Mouse (Mus musculus): ENCODE results near the gene Pxylp1. TPM values are rescaled to one million over a fixed set of nuclear protein-coding genes. Genes with fewer than 3 reads are reported as not detected.

Gene Pxylp1
- polyA plus RNA-seq, 1 experiment from 2014 or later, result 1.9 TPM

DNA sequence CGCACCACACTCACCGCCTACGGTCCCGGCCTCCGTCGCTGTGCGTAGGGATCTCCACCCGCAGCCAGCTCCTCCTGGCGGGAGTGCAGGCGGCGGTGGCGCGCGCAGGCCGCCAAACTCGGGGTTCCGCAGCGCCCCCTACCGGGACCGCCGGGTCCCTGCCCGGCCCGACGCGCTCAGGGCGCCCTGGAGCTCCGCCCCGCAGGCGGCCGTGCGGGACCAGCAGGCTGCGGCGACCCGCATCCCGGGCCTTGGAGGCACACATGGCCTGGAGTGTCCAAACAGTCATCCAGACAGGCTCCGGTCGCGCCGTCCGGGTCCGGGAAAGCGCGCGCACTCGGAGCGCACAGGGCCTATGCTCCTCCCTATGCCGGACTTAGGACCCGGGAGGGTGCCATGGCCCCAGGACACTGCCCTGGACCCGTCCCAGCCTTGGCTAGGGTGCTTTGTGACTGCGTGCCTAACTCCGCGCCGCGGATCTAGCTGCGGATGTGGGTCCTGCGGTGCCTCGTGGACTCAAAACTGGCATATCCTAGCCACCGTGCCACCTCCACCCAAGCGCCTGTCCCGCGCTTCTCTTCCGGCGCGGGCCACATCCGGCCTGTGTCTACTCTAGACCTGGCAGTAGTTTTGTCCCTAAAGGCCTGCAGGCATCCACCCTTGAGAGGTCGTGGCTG, 3.0 kb downstream of the Pxylp1 start:
- peak overlapping the region; percentile 72 for H3K4me2 ChIP-seq
- peaks cover 15% of the 10 kb centered on the region for H3K4me1 ChIP-seq (replicated peaks)
- H3K27ac ChIP-seq, result no peak overlapping the region
- 1% methylated on average over 66 of the region's 66 CpGs for WGBS (ENCODE audit: insufficient replicate concordance)
- H3K9me3 ChIP-seq (replicated peaks), result no peaks in the 10 kb centered on the region
- H3K36me3 ChIP-seq, result no peaks in the 10 kb centered on the region
- H3K9ac ChIP-seq, result peak overlapping the region; percentile 49
- H3K4me3 ChIP-seq (replicated peaks), result peak overlapping the region; percentile 57
- ATAC-seq (ENCODE audit: low read depth), result peak; percentile 69
- H3K27me3 ChIP-seq, result peaks cover 60% of the 10 kb centered on the region
- peak; percentile 18 for DNase-seq

DNA sequence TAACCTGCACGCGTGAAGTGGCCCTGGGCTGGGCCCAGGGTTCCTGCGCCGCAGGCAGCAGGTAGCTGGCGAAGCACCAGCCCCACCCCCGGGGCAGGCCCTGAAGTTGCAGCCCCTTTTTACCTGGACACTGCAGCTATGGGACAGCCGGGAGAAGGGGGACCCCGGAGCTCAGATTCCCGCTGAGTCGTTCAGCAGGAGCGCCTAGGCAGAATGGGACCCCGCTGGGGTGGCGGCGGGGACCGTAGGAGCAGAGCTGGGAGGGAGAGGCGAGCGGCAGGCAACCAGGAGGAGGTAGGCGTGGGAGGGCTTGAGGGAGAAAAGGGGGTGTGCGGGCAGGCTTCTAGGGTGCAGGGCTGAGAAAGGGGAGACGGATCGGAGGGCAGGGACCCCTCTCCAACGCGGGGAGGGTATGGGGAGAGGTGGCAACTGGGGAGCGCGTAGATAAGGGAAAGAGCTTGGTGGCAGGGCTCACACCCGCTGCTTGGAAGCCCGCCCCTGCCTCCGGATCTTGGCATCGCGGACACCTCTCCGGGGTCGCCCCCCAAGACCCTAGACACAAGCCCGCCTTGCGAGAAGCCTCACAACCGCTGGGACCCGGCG, 3.6 kb downstream of the Pxylp1 start:
- Histone ChIP-seq H3K9me3 (replicated peaks) (no peaks in the 10 kb centered on the region), H3K36me3 (no peaks in the 10 kb centered on the region), H3K4me2 (peak overlapping the region; percentile 72), H3K27me3 (peaks cover 62% of the 10 kb centered on the region), H3K27ac (no peak overlapping the region), H3K9ac (peak overlapping the region; percentile 49), H3K4me3 (replicated peaks) (peak overlapping the region; percentile 57), H3K4me1 (replicated peaks) (peaks cover 15% of the 10 kb centered on the region)
- WGBS (ENCODE audit: insufficient replicate concordance), result under 1% methylated on average over 37 of the region's 37 CpGs
- DNase-seq, result no peak
- ATAC-seq (ENCODE audit: low read depth), result peak; percentile 21

DNA sequence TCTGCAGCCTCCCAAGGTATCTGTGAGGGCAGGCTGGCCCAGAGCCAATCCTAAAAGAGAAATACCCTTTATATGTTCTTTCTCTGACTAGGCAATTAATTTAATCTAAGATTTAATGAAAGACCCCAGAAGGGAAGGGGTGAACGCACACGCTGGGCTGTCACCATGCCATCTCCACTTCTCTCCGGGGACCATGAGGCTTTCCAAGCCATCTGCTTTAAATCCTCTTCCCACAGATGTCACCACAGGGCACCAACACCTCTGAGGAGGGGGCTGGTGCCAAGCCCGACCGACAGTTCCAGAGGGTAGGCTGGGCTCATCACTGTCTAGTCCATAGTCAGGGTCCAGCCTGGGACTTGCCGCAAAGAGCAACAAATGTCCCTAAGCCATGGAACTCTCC, 4.5 kb downstream of the Pxylp1 start:
- Histone ChIP-seq H3K27ac (no peak overlapping the region), H3K36me3 (no peaks in the 10 kb centered on the region), H3K27me3 (peaks cover 63% of the 10 kb centered on the region), H3K9me3 (replicated peaks) (no peaks in the 10 kb centered on the region), H3K4me1 (replicated peaks) (peaks cover 12% of the 10 kb centered on the region), H3K9ac (no peak overlapping the region), H3K4me3 (replicated peaks) (0 out of 2 replicates have a peak overlapping the region, but pooled peaks have one; percentile 57), H3K4me2 (no peak overlapping the region; the same call in 1 of the 2 replicates)
- no peak for ATAC-seq (ENCODE audit: low read depth)
- DNase-seq, result no peak
- 19% methylated on average over 6 of the region's 6 CpGs for WGBS (ENCODE audit: insufficient replicate concordance)

DNA sequence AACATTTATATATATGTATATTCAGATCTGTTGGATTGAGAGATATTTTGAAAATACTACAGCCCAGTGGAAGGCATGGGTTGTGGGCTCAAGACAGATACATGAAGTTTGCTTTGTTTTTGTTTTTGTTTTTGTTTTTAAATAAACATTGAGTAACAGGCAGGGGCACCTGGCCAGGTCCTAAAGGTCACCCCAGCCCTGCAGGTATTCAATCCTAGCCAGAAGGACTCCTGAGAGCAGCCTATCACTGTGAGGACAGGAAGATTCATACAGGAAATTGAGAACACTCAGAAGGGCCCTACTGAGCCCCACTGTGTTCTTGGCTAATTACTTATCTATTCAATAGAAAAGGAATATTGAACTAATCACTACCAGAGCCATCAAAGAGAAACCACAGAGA, 5.0 kb downstream of the Pxylp1 start:
- Histone ChIP-seq H3K27me3 (peaks cover 63% of the 10 kb centered on the region), H3K4me3 (replicated peaks) (no peak overlapping the region), H3K27ac (no peak overlapping the region), H3K4me1 (replicated peaks) (peaks cover 12% of the 10 kb centered on the region), H3K9me3 (replicated peaks) (no peaks in the 10 kb centered on the region), H3K4me2 (no peak overlapping the region), H3K36me3 (no peaks in the 10 kb centered on the region), H3K9ac (no peak overlapping the region)
- DNase-seq (no peak), ATAC-seq (ENCODE audit: low read depth) (no peak)

DNA sequence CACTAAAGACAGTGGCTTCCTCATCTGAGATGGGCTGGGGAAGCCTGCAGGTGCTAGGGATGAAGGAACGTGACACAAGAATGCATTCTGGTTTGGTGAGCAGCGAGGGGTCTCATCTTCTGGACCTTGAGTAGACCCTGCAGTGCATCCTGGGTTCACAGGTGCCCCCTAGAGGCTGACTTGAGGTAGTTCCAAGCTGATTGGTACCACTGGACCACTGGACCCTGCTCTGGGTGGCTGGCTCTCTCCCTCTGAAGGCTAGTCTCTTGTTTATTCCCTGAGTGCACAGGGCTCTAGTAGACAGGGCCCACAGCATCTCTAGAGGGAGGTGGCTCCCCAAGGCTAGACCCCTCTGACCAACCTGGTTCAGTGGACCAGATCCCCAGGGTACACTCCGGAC, 6.7 kb downstream of the Pxylp1 start:
- Histone ChIP-seq H3K9ac (no peak overlapping the region), H3K9me3 (replicated peaks) (no peaks in the 10 kb centered on the region), H3K4me3 (replicated peaks) (no peak overlapping the region), H3K27ac (no peak overlapping the region), H3K27me3 (peaks cover 53% of the 10 kb centered on the region), H3K4me1 (replicated peaks) (peaks cover 12% of the 10 kb centered on the region), H3K36me3 (no peaks in the 10 kb centered on the region), H3K4me2 (no peak overlapping the region)
- no peak for ATAC-seq (ENCODE audit: low read depth)
- no peak for DNase-seq
- WGBS (ENCODE audit: insufficient replicate concordance), result 37% methylated on average over 3 of the region's 3 CpGs

DNA sequence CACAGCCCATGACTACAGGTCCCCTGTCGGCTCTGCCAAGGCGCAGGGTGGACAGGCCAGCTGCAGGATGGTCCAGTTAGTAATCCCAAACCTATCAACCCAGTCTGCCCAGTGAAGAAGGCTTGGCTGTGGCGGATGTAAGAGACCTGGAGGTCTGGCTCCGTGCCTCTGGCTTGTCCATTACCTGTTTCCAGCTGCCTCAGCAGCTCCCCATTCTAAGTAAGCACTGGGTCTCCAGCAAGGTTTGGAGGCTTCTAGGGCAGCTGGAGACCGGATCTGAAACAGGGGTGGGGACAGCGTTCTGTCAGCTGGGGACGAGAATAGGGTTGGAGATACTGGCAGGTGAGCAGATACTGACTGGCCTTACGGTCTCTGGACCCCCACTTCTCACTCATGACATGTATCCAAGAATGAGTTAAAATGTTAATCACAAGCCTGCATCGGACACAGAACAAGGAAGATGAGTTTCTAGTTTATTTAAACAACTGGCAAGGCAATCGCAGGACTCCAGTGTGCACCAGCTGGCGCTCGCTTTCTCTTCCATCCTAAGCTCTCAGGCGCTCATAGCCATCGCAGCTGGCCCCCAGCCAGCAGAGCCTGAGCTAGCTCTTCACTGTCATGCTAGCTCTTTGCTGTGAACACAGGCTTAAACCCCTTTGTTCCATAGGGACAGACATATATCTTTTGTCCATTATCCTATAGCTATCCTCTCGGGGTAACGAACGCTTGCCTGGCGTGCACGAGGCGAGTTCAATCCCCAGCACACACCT, 9.8 kb downstream of the Pxylp1 start:
- Histone ChIP-seq H3K36me3 (no peaks in the 10 kb centered on the region), H3K4me3 (replicated peaks) (no peak overlapping the region), H3K27me3 (peaks cover 22% of the 10 kb centered on the region), H3K9ac (no peak overlapping the region), H3K4me1 (replicated peaks) (no peaks in the 10 kb centered on the region), H3K27ac (no peak overlapping the region), H3K4me2 (no peak overlapping the region), H3K9me3 (replicated peaks) (no peaks in the 10 kb centered on the region)
- 75% methylated on average over 20 of the region's 20 CpGs for WGBS (ENCODE audit: insufficient replicate concordance)
- ATAC-seq (ENCODE audit: low read depth), result no peak
- no peak for DNase-seq

DNA sequence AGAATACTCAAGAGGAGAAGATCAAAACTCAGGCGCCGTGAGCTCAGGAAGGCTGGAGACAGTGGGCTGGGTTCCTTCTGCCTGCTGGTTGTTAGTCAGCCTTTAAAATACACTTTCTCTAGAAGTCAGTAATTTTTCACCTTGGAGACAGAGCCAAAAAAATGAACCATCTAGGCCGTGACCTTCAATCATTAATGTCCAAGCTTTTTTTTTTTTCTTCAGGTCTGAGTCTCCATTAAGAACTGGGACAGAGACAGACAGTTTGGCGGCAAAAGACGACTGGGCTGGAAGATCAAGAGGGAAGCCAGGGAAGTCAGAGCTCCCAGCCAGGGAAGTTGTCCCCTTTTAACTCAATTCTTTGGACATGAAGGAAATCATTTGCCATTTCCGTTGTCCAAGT, 10.6 kb downstream of the Pxylp1 start:
- ATAC-seq (ENCODE audit: low read depth) (no peak), DNase-seq (no peak)
- Histone ChIP-seq H3K9ac (no peak overlapping the region), H3K36me3 (no peaks in the 10 kb centered on the region), H3K27me3 (peaks cover 14% of the 10 kb centered on the region), H3K4me2 (no peak overlapping the region), H3K4me3 (replicated peaks) (no peak overlapping the region), H3K27ac (no peak overlapping the region), H3K9me3 (replicated peaks) (no peaks in the 10 kb centered on the region), H3K4me1 (replicated peaks) (no peaks in the 10 kb centered on the region)
- WGBS (ENCODE audit: insufficient replicate concordance), result 63% methylated on average over 6 of the region's 6 CpGs

DNA sequence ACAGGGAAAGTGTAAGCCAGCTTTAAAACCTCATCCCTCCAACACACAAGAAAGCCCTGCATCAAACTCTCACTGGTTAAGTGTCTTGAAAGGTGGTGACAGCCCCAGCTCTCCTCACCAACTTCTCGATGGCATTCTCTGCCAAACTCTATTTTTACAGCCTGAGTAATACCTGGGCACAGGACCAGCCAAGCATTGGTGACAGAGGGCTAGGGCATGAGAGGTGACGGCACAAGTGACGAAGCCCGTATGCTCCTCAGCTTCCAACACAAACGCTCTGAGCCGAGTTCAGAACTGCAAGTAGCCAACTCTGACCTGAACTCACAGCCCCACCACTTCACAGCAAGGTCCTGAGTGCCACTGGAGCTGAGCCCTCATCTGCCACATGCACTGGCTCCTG, 13.4 kb downstream of the Pxylp1 start:
- DNase-seq (no peak), ATAC-seq (ENCODE audit: low read depth) (no peak)
- H3K27ac ChIP-seq, result no peak overlapping the region
- H3K4me2 ChIP-seq, result no peak overlapping the region
- no peaks in the 10 kb centered on the region for H3K9me3 ChIP-seq (replicated peaks)
- H3K36me3 ChIP-seq, result no peaks in the 10 kb centered on the region
- no peak overlapping the region for H3K4me3 ChIP-seq (replicated peaks)
- H3K4me1 ChIP-seq (replicated peaks), result no peaks in the 10 kb centered on the region
- 79% methylated on average over 6 of the region's 6 CpGs for WGBS (ENCODE audit: insufficient replicate concordance)
- H3K9ac ChIP-seq, result no peak overlapping the region
- peaks cover 2% of the 10 kb centered on the region; the same call in 1 of the 2 replicates for H3K27me3 ChIP-seq

DNA sequence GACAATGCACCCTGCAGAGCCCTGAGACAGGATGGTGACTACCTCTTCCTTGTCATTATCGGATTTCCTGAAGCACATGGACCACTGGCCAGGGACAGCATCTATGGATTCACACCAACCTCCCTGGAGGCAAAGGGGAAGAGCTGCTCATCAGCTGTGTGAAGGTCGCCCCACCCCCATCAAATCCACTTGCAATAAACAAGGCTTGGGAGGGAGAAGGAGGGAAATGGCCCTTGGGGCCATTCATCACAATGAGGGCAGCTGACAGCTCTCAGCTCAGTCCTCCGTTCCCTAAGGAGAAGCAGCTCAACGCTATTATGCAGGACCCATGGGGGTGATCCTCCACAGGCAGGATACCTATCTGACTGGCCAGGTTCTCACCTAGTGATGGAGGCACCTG, 14.0 kb downstream of the Pxylp1 start:
- WGBS (ENCODE audit: insufficient replicate concordance), result 20% methylated on average over 4 of the region's 4 CpGs
- Histone ChIP-seq H3K4me1 (replicated peaks) (no peaks in the 10 kb centered on the region), H3K27ac (no peak overlapping the region), H3K9me3 (replicated peaks) (no peaks in the 10 kb centered on the region), H3K4me2 (no peak overlapping the region), H3K27me3 (no peaks in the 10 kb centered on the region), H3K9ac (no peak overlapping the region), H3K4me3 (replicated peaks) (no peak overlapping the region), H3K36me3 (no peaks in the 10 kb centered on the region)
- ATAC-seq (ENCODE audit: low read depth), result no peak
- DNase-seq, result no peak

DNA sequence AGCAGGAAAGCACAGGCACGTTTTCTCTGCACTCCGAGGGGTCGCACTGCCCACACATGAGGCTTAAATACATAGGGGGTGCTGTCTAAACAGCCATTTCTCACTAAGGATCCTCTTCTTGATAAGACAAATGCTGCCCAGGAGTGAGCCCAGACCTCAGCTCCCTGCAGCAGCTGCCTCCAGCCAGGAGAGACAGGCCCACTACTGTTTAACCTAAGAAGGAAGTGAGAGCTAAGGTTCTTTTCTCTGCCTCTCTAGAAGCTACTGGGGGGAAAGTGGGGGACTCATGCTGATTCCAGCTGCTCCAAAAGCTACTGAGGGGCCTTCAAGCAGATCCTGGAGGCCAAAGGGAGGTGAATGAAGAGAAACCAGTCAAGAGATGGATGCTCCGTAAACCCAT, 16.8 kb downstream of the Pxylp1 start:
- Histone ChIP-seq H3K9ac (no peak overlapping the region), H3K9me3 (replicated peaks) (no peaks in the 10 kb centered on the region), H3K27ac (no peak overlapping the region), H3K27me3 (no peaks in the 10 kb centered on the region), H3K36me3 (no peaks in the 10 kb centered on the region), H3K4me2 (no peak overlapping the region), H3K4me1 (replicated peaks) (no peaks in the 10 kb centered on the region), H3K4me3 (replicated peaks) (no peak overlapping the region)
- no peak for DNase-seq
- 51% methylated on average over 4 of the region's 4 CpGs for WGBS (ENCODE audit: insufficient replicate concordance)
- ATAC-seq (ENCODE audit: low read depth), result no peak

DNA sequence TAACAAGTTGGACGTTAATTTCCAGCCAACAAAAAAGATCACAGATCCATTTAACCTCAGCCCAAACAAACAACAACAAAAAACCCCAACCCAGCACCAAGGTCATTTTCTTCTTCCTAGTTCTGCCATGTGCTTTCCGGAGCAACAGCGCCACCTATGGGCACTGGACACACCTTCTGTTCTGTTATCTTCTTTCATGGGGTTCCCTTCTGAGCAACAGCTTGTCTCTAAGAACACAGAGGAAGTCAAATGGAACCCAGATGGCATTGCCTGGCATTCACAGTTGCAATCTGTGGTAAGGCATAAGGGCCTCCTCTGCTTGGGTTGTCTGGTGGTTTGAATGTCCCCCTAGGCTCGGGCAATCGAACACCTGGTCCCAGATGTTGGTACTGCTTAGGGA, 19.4 kb downstream of the Pxylp1 start:
- Histone ChIP-seq H3K27ac (no peak overlapping the region), H3K9ac (no peak overlapping the region), H3K27me3 (no peaks in the 10 kb centered on the region), H3K36me3 (no peaks in the 10 kb centered on the region), H3K4me2 (no peak overlapping the region), H3K4me1 (replicated peaks) (no peaks in the 10 kb centered on the region), H3K9me3 (replicated peaks) (no peaks in the 10 kb centered on the region), H3K4me3 (replicated peaks) (no peak overlapping the region)
- ATAC-seq (ENCODE audit: low read depth) (no peak), DNase-seq (no peak)
- 61% methylated on average over 5 of the region's 5 CpGs for WGBS (ENCODE audit: insufficient replicate concordance)
